Mouse (Mus musculus): ENCODE data around the gene Rps6ka5. TPM values are rescaled to one million over a fixed set of nuclear protein-coding genes. Genes with fewer than 3 reads are reported as not detected.

Gene Rps6ka5
- polyA plus RNA-seq, 1 experiment: 2.1 TPM

GRCm38 (mm10) chr12:100769871-100770270, 43.1 kb upstream of the Rps6ka5 start:
- TF ChIP-seq CTCF (IDR thresholded peaks at IDR 0.05; ENCODE audit: extremely low read depth, insufficient read depth, insufficient read length, insufficient replicate concordance): no peak
- no peak for TF ChIP-seq POLR2A (IDR thresholded peaks at IDR 0.05; ENCODE audit: low read depth, low read length)
- Histone ChIP-seq H3K27me3 (ENCODE audit: control insufficient read depth, insufficient read depth, low read length) (no peaks in the 10 kb centered on the region), H3K4me1 (ENCODE audit: control insufficient read depth, insufficient read depth, insufficient read length) (peaks cover 15% of the 10 kb centered on the region), H3K4me3 (ENCODE audit: extremely low read depth, insufficient read depth, insufficient read length) (no peak overlapping the region), H3K36me3 (ENCODE audit: control insufficient read depth, insufficient read depth, low read length) (no peaks in the 10 kb centered on the region), H3K27ac (ENCODE audit: insufficient read depth, low read length) (no peak overlapping the region)
- WGBS: 88% methylated on average over 6 of the region's 6 CpGs
- no peak for DNase-seq (ENCODE audit: low read depth in 1 of 2, low spot score in 2 of 2)

GRCm38 (mm10) chr12:100764329-100765018, 37.7 kb upstream of the Rps6ka5 start:
- Histone ChIP-seq H3K4me1 (ENCODE audit: control insufficient read depth, insufficient read depth, insufficient read length) (peaks cover 17% of the 10 kb centered on the region), H3K27me3 (ENCODE audit: control insufficient read depth, insufficient read depth, low read length) (no peaks in the 10 kb centered on the region), H3K27ac (ENCODE audit: insufficient read depth, low read length) (peak overlapping the region; percentile 70), H3K36me3 (ENCODE audit: control insufficient read depth, insufficient read depth, low read length) (no peaks in the 10 kb centered on the region), H3K4me3 (ENCODE audit: extremely low read depth, insufficient read depth, insufficient read length) (no peak overlapping the region)
- 17% methylated on average over 13 of the region's 13 CpGs for WGBS
- DNase-seq (ENCODE audit: low read depth in 1 of 2, low spot score in 2 of 2): no peak
- TF ChIP-seq POLR2A (IDR thresholded peaks at IDR 0.05; ENCODE audit: low read depth, low read length) (no peak), CTCF (IDR thresholded peaks at IDR 0.05; ENCODE audit: extremely low read depth, insufficient read depth, insufficient read length, insufficient replicate concordance) (no peak)

- no peaks in the 10 kb centered on the region for H3K27me3 ChIP-seq (ENCODE audit: control insufficient read depth, insufficient read depth, low read length)
- no peak overlapping the region for H3K4me3 ChIP-seq (ENCODE audit: extremely low read depth, insufficient read depth, insufficient read length)
- H3K4me1 ChIP-seq (ENCODE audit: control insufficient read depth, insufficient read depth, insufficient read length): peaks cover 17% of the 10 kb centered on the region
- WGBS: 82% methylated on average over 11 of the region's 11 CpGs
- H3K27ac ChIP-seq (ENCODE audit: insufficient read depth, low read length): no peak overlapping the region
- no peaks in the 10 kb centered on the region for H3K36me3 ChIP-seq (ENCODE audit: control insufficient read depth, insufficient read depth, low read length)
- DNase-seq (ENCODE audit: low read depth in 1 of 2, low spot score in 2 of 2): no peak
- no peak for TF ChIP-seq POLR2A (IDR thresholded peaks at IDR 0.05; ENCODE audit: low read depth, low read length)
- no peak for TF ChIP-seq CTCF (IDR thresholded peaks at IDR 0.05; ENCODE audit: extremely low read depth, insufficient read depth, insufficient read length, insufficient replicate concordance)
These were observed 36.1 kb upstream of the Rps6ka5 start for GRCm38 (mm10) chr12:100762663-100763425.

GRCm38 (mm10) chr12:100757427-100757826, 30.6 kb upstream of the Rps6ka5 start:
- no peaks in the 10 kb centered on the region for H3K36me3 ChIP-seq (ENCODE audit: control insufficient read depth, insufficient read depth, low read length)
- no peak overlapping the region for H3K4me3 ChIP-seq (ENCODE audit: extremely low read depth, insufficient read depth, insufficient read length)
- H3K27ac ChIP-seq (ENCODE audit: insufficient read depth, low read length): no peak overlapping the region
- H3K27me3 ChIP-seq (ENCODE audit: control insufficient read depth, insufficient read depth, low read length): no peaks in the 10 kb centered on the region
- DNase-seq (ENCODE audit: low read depth in 1 of 2, low spot score in 2 of 2): no peak
- WGBS: 92% methylated on average over 4 of the region's 4 CpGs
- TF ChIP-seq CTCF (IDR thresholded peaks at IDR 0.05; ENCODE audit: extremely low read depth, insufficient read depth, insufficient read length, insufficient replicate concordance) (no peak), POLR2A (IDR thresholded peaks at IDR 0.05; ENCODE audit: low read depth, low read length) (no peak)
- H3K4me1 ChIP-seq (ENCODE audit: control insufficient read depth, insufficient read depth, insufficient read length): no peaks in the 10 kb centered on the region

- no peaks in the 10 kb centered on the region for H3K36me3 ChIP-seq (ENCODE audit: control insufficient read depth, insufficient read depth, low read length)
- no peaks in the 10 kb centered on the region for H3K27me3 ChIP-seq (ENCODE audit: control insufficient read depth, insufficient read depth, low read length)
- H3K4me1 ChIP-seq (ENCODE audit: control insufficient read depth, insufficient read depth, insufficient read length): no peaks in the 10 kb centered on the region
- H3K4me3 ChIP-seq (ENCODE audit: extremely low read depth, insufficient read depth, insufficient read length): no peak overlapping the region
- no peak overlapping the region for H3K27ac ChIP-seq (ENCODE audit: insufficient read depth, low read length)
- TF ChIP-seq POLR2A (IDR thresholded peaks at IDR 0.05; ENCODE audit: low read depth, low read length) (no peak), CTCF (IDR thresholded peaks at IDR 0.05; ENCODE audit: extremely low read depth, insufficient read depth, insufficient read length, insufficient replicate concordance) (no peak)
- no peak for DNase-seq (ENCODE audit: low read depth in 1 of 2, low spot score in 2 of 2)
- 82% methylated on average over 1 of the region's 1 CpGs for WGBS
These were observed 26.9 kb upstream of the Rps6ka5 start for GRCm38 (mm10) chr12:100753716-100754115.

GRCm38 (mm10) chr12:100752977-100753376, 26.2 kb upstream of the Rps6ka5 start:
- 50% methylated on average over 1 of the region's 1 CpGs for WGBS
- no peak for TF ChIP-seq POLR2A (IDR thresholded peaks at IDR 0.05; ENCODE audit: low read depth, low read length)
- TF ChIP-seq CTCF (IDR thresholded peaks at IDR 0.05; ENCODE audit: extremely low read depth, insufficient read depth, insufficient read length, insufficient replicate concordance): no peak
- H3K4me3 ChIP-seq (ENCODE audit: extremely low read depth, insufficient read depth, insufficient read length): no peak overlapping the region

GRCm38 (mm10) chr12:100742468-100742867, 15.7 kb upstream of the Rps6ka5 start:
- H3K27ac ChIP-seq (ENCODE audit: insufficient read depth, low read length): no peak overlapping the region
- 68% methylated on average over 2 of the region's 2 CpGs for WGBS
- H3K4me1 ChIP-seq (ENCODE audit: control insufficient read depth, insufficient read depth, insufficient read length): no peaks in the 10 kb centered on the region
- no peak for TF ChIP-seq CTCF (IDR thresholded peaks at IDR 0.05; ENCODE audit: extremely low read depth, insufficient read depth, insufficient read length, insufficient replicate concordance)
- TF ChIP-seq POLR2A (IDR thresholded peaks at IDR 0.05; ENCODE audit: low read depth, low read length): no peak
- no peaks in the 10 kb centered on the region for H3K27me3 ChIP-seq (ENCODE audit: control insufficient read depth, insufficient read depth, low read length)
- H3K4me3 ChIP-seq (ENCODE audit: extremely low read depth, insufficient read depth, insufficient read length): no peak overlapping the region
- DNase-seq (ENCODE audit: low read depth in 1 of 2, low spot score in 2 of 2): no peak
- no peaks in the 10 kb centered on the region for H3K36me3 ChIP-seq (ENCODE audit: control insufficient read depth, insufficient read depth, low read length)

More at GRCm38 (mm10) chr12:100752977-100753376, 26.2 kb upstream of the Rps6ka5 start:
- H3K27ac ChIP-seq (ENCODE audit: insufficient read depth, low read length): no peak overlapping the region
- no peaks in the 10 kb centered on the region for H3K36me3 ChIP-seq (ENCODE audit: control insufficient read depth, insufficient read depth, low read length)
- no peaks in the 10 kb centered on the region for H3K27me3 ChIP-seq (ENCODE audit: control insufficient read depth, insufficient read depth, low read length)
- no peaks in the 10 kb centered on the region for H3K4me1 ChIP-seq (ENCODE audit: control insufficient read depth, insufficient read depth, insufficient read length)
- no peak for DNase-seq (ENCODE audit: low read depth in 1 of 2, low spot score in 2 of 2)
